Mouse (Mus musculus) heart, postnatal 0 days (tissue): Measurements from ENCODE around the gene Kif3c. TPM values are rescaled to one million over a fixed set of nuclear protein-coding genes. Genes with fewer than 3 reads are reported as not detected.

Source experiments
- ATAC-seq: fragments of 200-750 bp; cut with Nextera tagmentation; 2 replicates; pipeline ENCODE4 v1.8.0; 2017; ENCODE audit warnings: low read depth, moderate number of reproducible peaks, moderate library complexity; ENCODE audit not compliant: insufficient read depth
- DNase-seq: peaks from one replicate; pipeline ENCODE4 v3.0.0-alpha.2; 2016; ENCODE audit warnings: low spot score
- H3K27ac ChIP-seq: fragments of 300-500 bp; sonication (generic); 2 replicates; pipeline ENCODE4 v1.5.1; 2014; ENCODE audit warnings: low read depth, mild to moderate bottlenecking
- H3K27me3 ChIP-seq: fragments of 300-500 bp; sonication (generic); 2 replicates; pipeline ENCODE4 v1.6.1; 2014; ENCODE audit warnings: low read length, mixed read lengths; ENCODE audit not compliant: control insufficient read depth, insufficient read depth
- H3K36me3 ChIP-seq: fragments of 300-500 bp; sonication (generic); replicated peaks from 2 replicates; pipeline ENCODE4 v1.6.1; 2014; ENCODE audit warnings: low read length, mixed read lengths; ENCODE audit not compliant: control insufficient read depth, insufficient read depth
- H3K4me1 ChIP-seq: fragments of 300-500 bp; sonication (generic); 2 replicates; pipeline ENCODE4 v1.6.1; 2014; ENCODE audit warnings: antibody characterized with exemption; ENCODE audit not compliant: control insufficient read depth, insufficient read depth
- H3K4me2 ChIP-seq: fragments of 300-500 bp; sonication (generic); 2 replicates; pipeline ENCODE4 v1.6.1; 2014; ENCODE audit warnings: low read depth, mild to moderate bottlenecking, low read length, moderate library complexity
- H3K4me3 ChIP-seq: fragments of 300-500 bp; sonication (generic); 2 replicates; pipeline ENCODE4 v1.5.1; 2014; ENCODE audit warnings: low read depth, low read length
- H3K9ac ChIP-seq: fragments of 300-500 bp; sonication (generic); replicated peaks from 2 replicates; pipeline ENCODE4 v1.6.1; 2014; ENCODE audit warnings: low read depth, low read length, mixed read lengths
- H3K9me3 ChIP-seq: fragments of 300-500 bp; sonication (generic); replicated peaks from 2 replicates; pipeline ENCODE4 v1.6.1; 2016; ENCODE audit warnings: low read length; ENCODE audit not compliant: control insufficient read depth
- CTCF ChIP-seq: IDR thresholded peaks from 2 replicates; pipeline ENCODE4 v1.5.1; 2016; ENCODE audit warnings: antibody characterized with exemption, control low read depth, low read depth
- EP300 ChIP-seq: IDR thresholded peaks from 2 replicates; pipeline ENCODE4 v1.6.1; 2016; ENCODE audit warnings: antibody characterized with exemption, low read depth
- WGBS: fragments of 180-500 bp; shearing (Covaris S2); extraction: QIAGEN DNeasy Blood & Tissue Kit; methylation state at CpG from one replicate; pipeline ENCODE4 v1.1.7; 2014; 5-methylcytosine and 5-hydroxymethylcytosine counted together
- polyA plus RNA-seq: library from polyadenylated mRNA; unstranded; fragments of >200 nt; fragmentation: Nextera tagmentation; extraction: Ambion mirVana; gene quantifications from 2 replicates; pipeline ENCODE4 v1.2.1, GENCODE M21; 2015
- total RNA-seq: library from RNA; depleted of rRNA; stranded (reverse); fragments of >200 nt; gene quantifications from 2 replicates; pipeline ENCODE4 v1.2.3, GENCODE M21; 2014; ENCODE audit warnings: low replicate concordance

Kif3c gene
- total and polyA plus RNA-seq, 2 experiments from 2014 or later, result 2.4 to 8.3 TPM

GRCm38 (mm10) chr12:3349387-3349786 is 15.5 kb upstream of the Kif3c start:
- H3K27ac ChIP-seq, result no peak overlapping the region
- no peaks in the 10 kb centered on the region for H3K36me3 ChIP-seq
- DNase-seq (no peak), ATAC-seq (no peak)
- H3K4me2 ChIP-seq, result no peak overlapping the region
- TF ChIP-seq EP300 (no peak), CTCF (no peak)
- no peak overlapping the region for H3K9ac ChIP-seq
- H3K9me3 ChIP-seq, result no peaks in the 10 kb centered on the region
- 82% methylated on average over 2 of the region's 3 CpGs for WGBS
- no peaks in the 10 kb centered on the region for H3K4me1 ChIP-seq
- no peaks in the 10 kb centered on the region for H3K27me3 ChIP-seq
- no peak overlapping the region for H3K4me3 ChIP-seq

- no peak overlapping the region for H3K27ac ChIP-seq
- TF ChIP-seq CTCF (no peak), EP300 (no peak)
- DNase-seq, result no peak
- H3K36me3 ChIP-seq, result no peaks in the 10 kb centered on the region
- H3K4me3 ChIP-seq, result no peak overlapping the region
- 41% methylated on average over 5 of the region's 5 CpGs for WGBS
- H3K9ac ChIP-seq, result no peak overlapping the region
- H3K4me2 ChIP-seq, result no peak overlapping the region
- H3K27me3 ChIP-seq, result no peaks in the 10 kb centered on the region
- no peak for ATAC-seq
- no peaks in the 10 kb centered on the region for H3K4me1 ChIP-seq
- H3K9me3 ChIP-seq, result no peaks in the 10 kb centered on the region
These were observed 14.8 kb upstream of the Kif3c start for GRCm38 (mm10) chr12:3350136-3350535.

- no peak overlapping the region for H3K4me3 ChIP-seq
- H3K27me3 ChIP-seq, result no peaks in the 10 kb centered on the region
- H3K4me1 ChIP-seq, result no peaks in the 10 kb centered on the region
- no peak overlapping the region for H3K9ac ChIP-seq
- TF ChIP-seq EP300 (no peak), CTCF (no peak)
- no peak for ATAC-seq
- H3K4me2 ChIP-seq, result no peak overlapping the region
- no peak overlapping the region for H3K27ac ChIP-seq
- H3K9me3 ChIP-seq, result no peaks in the 10 kb centered on the region
- WGBS, result 76% methylated on average over 6 of the region's 6 CpGs
- DNase-seq, result no peak
- no peaks in the 10 kb centered on the region for H3K36me3 ChIP-seq
These were observed 12.7 kb upstream of the Kif3c start for GRCm38 (mm10) chr12:3352216-3352615.

- H3K36me3 ChIP-seq, result no peaks in the 10 kb centered on the region
- H3K4me2 ChIP-seq, result no peak overlapping the region
- WGBS, result 76% methylated on average over 8 of the region's 8 CpGs
These were observed 9.9 kb upstream of the Kif3c start for GRCm38 (mm10) chr12:3355068-3355467.

GRCm38 (mm10) chr12:3356824-3357223 is 8.1 kb upstream of the Kif3c start:
- H3K4me2 ChIP-seq, result peak overlapping the region; percentile 36; the same call in 1 of the 2 replicates
- no peaks in the 10 kb centered on the region for H3K9me3 ChIP-seq
- H3K4me1 ChIP-seq, result no peaks in the 10 kb centered on the region
- no peak overlapping the region for H3K27ac ChIP-seq
- TF ChIP-seq EP300 (no peak), CTCF (no peak)
- ATAC-seq (0 out of 2 replicates have a peak, but pooled peaks have one; percentile 20), DNase-seq (no peak)
- H3K36me3 ChIP-seq, result no peaks in the 10 kb centered on the region
- WGBS, result 49% methylated on average over 16 of the region's 16 CpGs
- H3K4me3 ChIP-seq, result no peak overlapping the region
- no peak overlapping the region for H3K9ac ChIP-seq
- no peaks in the 10 kb centered on the region for H3K27me3 ChIP-seq

More at GRCm38 (mm10) chr12:3355068-3355467, 9.9 kb upstream of the Kif3c start:
- Histone ChIP-seq H3K27ac (no peak overlapping the region), H3K9me3 (no peaks in the 10 kb centered on the region), H3K27me3 (no peaks in the 10 kb centered on the region), H3K4me1 (no peaks in the 10 kb centered on the region), H3K4me3 (no peak overlapping the region), H3K9ac (no peak overlapping the region)
- TF ChIP-seq CTCF, result no peak
- ATAC-seq (no peak), DNase-seq (no peak)

GRCm38 (mm10) chr12:3359302-3359701 is 5.6 kb upstream of the Kif3c start:
- WGBS, result 22% methylated on average over 3 of the region's 3 CpGs
- H3K9me3 ChIP-seq, result no peaks in the 10 kb centered on the region
- peak; percentile 44 for ATAC-seq

More at GRCm38 (mm10) chr12:3359302-3359701, 5.6 kb upstream of the Kif3c start:
- peak; percentile 33 for DNase-seq
- H3K27me3 ChIP-seq, result no peaks in the 10 kb centered on the region
- no peak overlapping the region for H3K27ac ChIP-seq
- H3K9ac ChIP-seq, result no peak overlapping the region
- no peaks in the 10 kb centered on the region for H3K4me1 ChIP-seq
- H3K36me3 ChIP-seq, result no peaks in the 10 kb centered on the region
- no peak overlapping the region for H3K4me3 ChIP-seq
- TF ChIP-seq CTCF, result peak; percentile 76
- TF ChIP-seq EP300, result no peak
- peak overlapping the region; percentile 44 for H3K4me2 ChIP-seq
